Mouse (Mus musculus): ENCODE measurements around the gene Eno3.

DNA sequence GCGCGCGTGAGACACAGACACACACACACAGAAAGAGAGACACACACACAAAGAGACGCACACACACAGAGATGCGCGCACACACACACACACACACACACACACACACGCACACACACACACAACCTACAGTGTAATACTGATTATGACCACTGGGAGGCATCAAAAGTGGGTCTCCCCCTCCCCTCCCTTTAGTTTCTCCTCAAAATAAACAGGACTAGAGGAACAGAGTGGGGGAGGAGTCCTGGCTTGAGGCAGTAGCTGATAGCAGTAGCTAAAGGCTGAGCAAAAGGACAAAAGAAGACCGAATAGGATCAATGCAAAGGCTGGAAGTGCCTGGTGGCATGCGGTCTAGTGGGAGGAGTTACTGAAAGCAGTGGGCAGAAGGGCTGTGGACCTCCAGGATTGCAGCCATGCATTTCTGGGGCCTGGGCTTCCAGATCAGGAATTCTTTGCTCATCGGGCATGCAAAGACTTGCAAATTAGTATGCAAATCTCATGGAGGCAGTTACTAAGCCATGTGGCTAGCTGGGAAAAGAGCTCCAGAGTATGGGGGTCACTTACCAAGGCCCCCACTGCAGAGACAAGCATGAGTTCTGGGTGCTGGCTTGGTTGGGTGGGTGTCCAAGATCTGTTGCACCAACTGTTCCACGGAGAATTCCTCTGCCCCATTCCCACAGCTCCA is 25.0 kb downstream of the Eno3 start:
- TF ChIP-seq POLR2AphosphoS2 (IDR thresholded peaks at IDR 0.05; ENCODE audit: low read length) (no peak), CTCF (IDR thresholded peaks at IDR 0.05 in 2 of 3, conservative IDR thresholded peaks at IDR 0.05 in 1 of 3; ENCODE audit: control insufficient read depth in 1 of 3, insufficient read depth in 1 of 3, low read depth in 2 of 3, low read length in 3 of 3, poor library complexity in 1 of 3, severe bottlenecking in 1 of 3) (peak in 2 of 3 experiments; percentile 34 to 56; a peak in 4 of 6 replicates), POLR2A (IDR thresholded peaks at IDR 0.05; ENCODE audit: control insufficient read depth in 1 of 2, insufficient read depth in 1 of 2, low read depth in 1 of 2, low read length in 2 of 2, poor library complexity in 1 of 2) (no peak), RAD21 (IDR thresholded peaks at IDR 0.05; ENCODE audit: low read depth, low read length) (peak; percentile 6; the same call in 1 of the 2 replicates), NRF1 (IDR thresholded peaks at IDR 0.05; ENCODE audit: insufficient read depth, low read depth, low read length, poor library complexity, severe bottlenecking) (no peak), ETS1 (IDR thresholded peaks at IDR 0.05; ENCODE audit: low read depth, low read length) (no peak), POLR2AphosphoS5 (IDR thresholded peaks at IDR 0.05; ENCODE audit: borderline replicate concordance, low read depth, low read length) (no peak), BHLHE40 (IDR thresholded peaks at IDR 0.05; ENCODE audit: borderline replicate concordance, low read depth, low read length) (no peak), MAFK (IDR thresholded peaks at IDR 0.05; ENCODE audit: borderline replicate concordance, low read depth, low read length) (no peak), ZC3H11A (IDR thresholded peaks at IDR 0.05; ENCODE audit: low read depth, low read length) (no peak), GATA1 (IDR thresholded peaks at IDR 0.05; ENCODE audit: low read depth, low read length) (no peak), EP300 (IDR thresholded peaks at IDR 0.05; ENCODE audit: low read depth in 1 of 2, low read length in 2 of 2) (no peak)

All from MEL (cell line).